Mouse (Mus musculus) CD4-positive, CD25-positive, alpha-beta regulatory T cell, adult 2 months (primary cell): Measurements from ENCODE around the gene Hipk2.

Experiments used
- DNase-seq: peaks from one replicate; pipeline ENCODE4 v3.0.0-alpha.2; 2012; ENCODE audit warnings: low read depth, low spot score

The Hipk2 gene

GRCm38 (mm10) chr6:38833721-38834120 is 42.2 kb downstream of the Hipk2 start:
- no peak for DNase-seq

GRCm38 (mm10) chr6:38829452-38829851 is 46.5 kb downstream of the Hipk2 start:
- no peak for DNase-seq

- DNase-seq: no peak
These were observed 47.8 kb downstream of the Hipk2 start for GRCm38 (mm10) chr6:38828211-38828610.

GRCm38 (mm10) chr6:38827435-38827834 is 48.5 kb downstream of the Hipk2 start:
- no peak for DNase-seq

GRCm38 (mm10) chr6:38826857-38827256 is 49.1 kb downstream of the Hipk2 start:
- no peak for DNase-seq

GRCm38 (mm10) chr6:38825886-38826285 is 50.1 kb downstream of the Hipk2 start:
- no peak for DNase-seq

GRCm38 (mm10) chr6:38823827-38824226 is 52.1 kb downstream of the Hipk2 start:
- no peak for DNase-seq

- no peak for DNase-seq
These were observed 52.8 kb downstream of the Hipk2 start for GRCm38 (mm10) chr6:38823164-38823563.

- no peak for DNase-seq
These were observed 54.3 kb downstream of the Hipk2 start for GRCm38 (mm10) chr6:38821686-38822085.

GRCm38 (mm10) chr6:38820862-38821261 is 55.1 kb downstream of the Hipk2 start:
- DNase-seq: no peak

- DNase-seq: no peak
These were observed 59.7 kb downstream of the Hipk2 start for GRCm38 (mm10) chr6:38816216-38816615.

- DNase-seq: no peak
These were observed 60.4 kb downstream of the Hipk2 start for GRCm38 (mm10) chr6:38815582-38815981.

- no peak for DNase-seq
These were observed 61.3 kb downstream of the Hipk2 start for GRCm38 (mm10) chr6:38814690-38815089.

- no peak for DNase-seq
These were observed 64.4 kb downstream of the Hipk2 start for GRCm38 (mm10) chr6:38811459-38812145.

- peak; percentile 78 for DNase-seq
These were observed 65.9 kb downstream of the Hipk2 start for GRCm38 (mm10) chr6:38810121-38810475.

GRCm38 (mm10) chr6:38809396-38810120 is 66.4 kb downstream of the Hipk2 start:
- DNase-seq: peak; percentile 70

- DNase-seq: no peak
These were observed 67.6 kb downstream of the Hipk2 start for GRCm38 (mm10) chr6:38808317-38808716.

- DNase-seq: peak; percentile 47
These were observed 69.0 kb downstream of the Hipk2 start for GRCm38 (mm10) chr6:38806963-38807445.

- DNase-seq: peak; percentile 50
These were observed 70.4 kb downstream of the Hipk2 start for GRCm38 (mm10) chr6:38805612-38806011.

GRCm38 (mm10) chr6:38801252-38801651 is 74.7 kb downstream of the Hipk2 start:
- no peak for DNase-seq

- DNase-seq: no peak
These were observed 78.4 kb downstream of the Hipk2 start for GRCm38 (mm10) chr6:38797548-38797947.

GRCm38 (mm10) chr6:38796993-38797392 is 79.0 kb downstream of the Hipk2 start:
- DNase-seq: no peak

GRCm38 (mm10) chr6:38796388-38796787 is 79.6 kb downstream of the Hipk2 start:
- DNase-seq: no peak
